Mouse (Mus musculus) layer of hippocampus, postnatal 14 days (tissue): ENCODE measurements around the gene Atp6v1d. TPM values are rescaled to one million over a fixed set of nuclear protein-coding genes. Genes with fewer than 3 reads are reported as not detected.

Source experiments
- DNase-seq, 2 experiments: peaks; one replicate each; pipeline ENCODE4 v3.0.0; 2021 to 2022; ENCODE audit warnings: low spot score in 2 of 2, mixed read lengths in 1 of 2
- total RNA-seq, 2 experiments: library from RNA; stranded (reverse); gene quantifications; 2 replicates each; pipeline ENCODE4 v1.2.3; 2021

Gene Atp6v1d
- total RNA-seq, 2 experiments from 2014 or later, result 201 to 213 TPM

- no peak for DNase-seq
These were observed 61.4 kb downstream of the Atp6v1d start for GRCm38 (mm10) chr12:78800036-78800435.

GRCm38 (mm10) chr12:78794236-78794635 is 67.2 kb downstream of the Atp6v1d start:
- no peak for DNase-seq

DNA sequence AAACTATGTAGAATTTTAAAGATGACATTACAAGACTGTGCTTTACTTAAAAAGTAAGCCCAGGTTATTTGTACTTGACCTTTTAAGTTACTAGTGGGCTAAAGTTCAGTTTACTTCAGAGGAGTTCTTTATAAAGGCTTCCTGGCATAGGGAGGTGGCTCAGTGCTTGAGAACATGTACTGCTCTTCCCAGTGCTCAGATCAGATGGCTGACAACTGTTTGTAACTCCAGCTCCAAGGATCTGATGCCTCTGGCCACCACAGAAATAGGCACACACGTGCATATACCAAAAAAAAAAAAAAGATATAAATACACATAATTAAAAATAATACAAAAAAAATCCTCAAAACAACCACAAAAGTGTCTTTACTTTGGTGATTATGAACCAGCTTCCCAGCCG is 70.6 kb downstream of the Atp6v1d start:
- no peak for DNase-seq

Other genes with a start within 250 kb of the Atp6v1d start
- gene Fam71d, start 170.1 kb downstream of the Atp6v1d start, total RNA-seq, result 1 to 10 TPM; 1.4 to 1.6 TPM
- gene Mpp5, start 112.7 kb downstream of the Atp6v1d start, total RNA-seq, result 10 to 100 TPM; 18.5 to 21.0 TPM
- gene Eif2s1, start 181 bp upstream of the Atp6v1d start, total RNA-seq, result 10 to 100 TPM; 59.8 to 61.6 TPM
- gene Plek2, start 45.3 kb upstream of the Atp6v1d start, total RNA-seq, result under 1 TPM in 1 of 2 experiments, not detected in 1; 0.41 TPM
- gene Tmem229b, start 146.0 kb upstream of the Atp6v1d start, total RNA-seq, result 10 to 100 TPM; 74.6 to 80.0 TPM
- 10 to 100 TPM in 1 of 2 experiments, 1 to 10 TPM in 1; 8.5 to 11.4 TPM for gene Plekhh1, start 167.5 kb upstream of the Atp6v1d start, total RNA-seq
- gene Pigh, start 228.0 kb upstream of the Atp6v1d start, total RNA-seq, result 10 to 100 TPM in 1 of 2 experiments, 1 to 10 TPM in 1; 9.8 to 10.2 TPM